Mouse (Mus musculus): ENCODE data around the gene Tnik. TPM values are rescaled to one million over a fixed set of nuclear protein-coding genes. Genes with fewer than 3 reads are reported as not detected.

The Tnik gene
- polyA plus RNA-seq, 1 experiment from 2014 or later = 4.3 TPM

DNA sequence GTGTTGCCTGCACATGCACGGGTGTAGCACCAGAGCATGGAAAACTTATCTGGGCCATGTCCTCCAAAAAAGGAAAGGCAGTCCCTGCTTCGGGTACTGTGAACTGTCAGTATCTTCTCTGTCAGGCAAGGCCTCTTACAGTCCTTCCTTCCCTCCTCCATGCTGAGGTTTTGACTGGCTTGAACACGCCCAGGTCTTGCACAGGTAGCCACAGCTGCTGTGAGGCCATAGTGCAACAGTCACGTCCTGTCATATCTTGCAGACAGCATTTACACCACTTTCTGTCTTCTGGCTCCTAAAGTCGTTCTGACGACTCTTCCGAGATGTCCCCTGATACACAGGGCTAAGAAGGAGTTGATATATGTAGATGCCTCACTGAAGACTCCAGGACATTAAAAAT is 28.8 kb upstream of the Tnik start:
- Histone ChIP-seq H3K9ac (no peak overlapping the region), H3K4me2 (no peak overlapping the region), H3K4me3 (replicated peaks) (no peak overlapping the region), H3K27ac (no peak overlapping the region), H3K27me3 (no peaks in the 10 kb centered on the region), H3K4me1 (no peaks in the 10 kb centered on the region), H3K36me3 (no peaks in the 10 kb centered on the region), H3K9me3 (replicated peaks) (no peaks in the 10 kb centered on the region)
- no peak for ATAC-seq (replicated peaks; ENCODE audit: low FRiP score)
- 87% methylated on average over 7 of the region's 7 CpGs for WGBS

DNA sequence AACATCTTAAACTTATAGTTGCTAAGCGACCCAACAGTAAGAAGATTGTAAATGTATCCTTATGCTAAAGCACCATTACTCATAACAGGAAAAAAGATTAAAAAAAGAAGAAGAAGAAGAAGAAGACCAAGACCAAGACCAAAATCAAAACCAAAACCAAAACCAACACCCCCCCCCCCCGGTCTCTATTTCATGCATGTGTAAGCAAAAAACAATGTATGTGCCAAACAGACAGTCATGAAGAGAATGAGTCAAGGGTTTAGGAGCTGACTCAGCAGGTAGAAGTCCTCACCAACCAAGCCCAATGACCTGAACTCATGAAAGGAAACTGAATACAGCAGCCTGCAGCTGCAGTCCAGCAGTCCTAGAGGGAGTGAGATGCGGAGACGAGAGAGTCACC is 26.3 kb upstream of the Tnik start:
- Histone ChIP-seq H3K4me2 (no peak overlapping the region), H3K27me3 (no peaks in the 10 kb centered on the region), H3K36me3 (no peaks in the 10 kb centered on the region), H3K4me3 (replicated peaks) (no peak overlapping the region), H3K4me1 (no peaks in the 10 kb centered on the region), H3K9ac (no peak overlapping the region), H3K27ac (no peak overlapping the region), H3K9me3 (replicated peaks) (no peaks in the 10 kb centered on the region)
- 88% methylated on average over 4 of the region's 4 CpGs for WGBS
- ATAC-seq (replicated peaks; ENCODE audit: low FRiP score) = no peak

DNA sequence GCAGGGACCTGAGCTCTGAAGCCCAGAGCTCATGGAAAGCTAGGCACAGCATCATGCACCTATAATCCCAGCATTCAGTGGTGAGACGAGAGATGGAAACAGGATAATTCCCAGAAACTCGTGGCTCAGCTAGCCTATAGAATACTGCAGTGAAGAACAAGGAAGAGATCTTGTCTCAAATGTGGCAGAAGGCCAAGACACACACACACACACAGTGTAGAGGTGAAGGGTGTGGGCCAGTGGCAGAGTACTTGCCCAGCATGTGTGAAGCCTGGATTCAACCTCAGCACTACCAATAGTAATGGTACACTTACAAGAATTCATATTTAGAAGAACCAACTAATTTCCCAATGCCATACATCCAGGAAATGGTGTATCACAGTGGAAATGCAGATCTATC is 24.9 kb upstream of the Tnik start:
- H3K4me1 ChIP-seq = no peaks in the 10 kb centered on the region
- no peak overlapping the region for H3K4me2 ChIP-seq
- no peaks in the 10 kb centered on the region for H3K9me3 ChIP-seq (replicated peaks)
- no peak overlapping the region for H3K27ac ChIP-seq
- H3K36me3 ChIP-seq = no peaks in the 10 kb centered on the region
- no peak overlapping the region for H3K9ac ChIP-seq
- no peaks in the 10 kb centered on the region for H3K27me3 ChIP-seq
- H3K4me3 ChIP-seq (replicated peaks) = no peak overlapping the region
- WGBS = 61% methylated on average over 2 of the region's 2 CpGs
- no peak for ATAC-seq (replicated peaks; ENCODE audit: low FRiP score)

DNA sequence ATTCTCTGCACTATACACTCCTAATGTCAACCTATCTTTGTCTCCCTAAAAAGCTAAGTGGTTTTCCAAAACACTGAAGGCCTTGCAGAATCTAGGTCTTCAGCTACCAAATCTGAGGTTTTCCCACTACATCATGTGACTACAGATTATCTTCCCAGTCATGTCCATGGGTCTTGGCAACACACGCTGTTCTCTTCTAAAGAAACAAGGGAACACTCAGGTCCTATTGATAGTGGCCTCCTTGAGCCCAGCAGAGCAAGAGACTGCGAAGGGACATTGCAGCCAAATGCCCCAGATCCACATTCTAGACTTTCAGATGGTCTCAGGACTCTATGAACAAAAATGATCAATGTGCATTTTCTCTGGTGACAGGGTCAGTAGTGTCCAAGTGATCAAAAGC is 20.5 kb upstream of the Tnik start:
- H3K27me3 ChIP-seq = no peaks in the 10 kb centered on the region
- ATAC-seq (replicated peaks; ENCODE audit: low FRiP score) = no peak
- no peaks in the 10 kb centered on the region for H3K36me3 ChIP-seq
- H3K9ac ChIP-seq = no peak overlapping the region
- H3K4me1 ChIP-seq = no peaks in the 10 kb centered on the region
- H3K9me3 ChIP-seq (replicated peaks) = no peaks in the 10 kb centered on the region
- H3K4me2 ChIP-seq = no peak overlapping the region
- 86% methylated on average over 2 of the region's 2 CpGs for WGBS
- no peak overlapping the region for H3K27ac ChIP-seq
- no peak overlapping the region for H3K4me3 ChIP-seq (replicated peaks)

DNA sequence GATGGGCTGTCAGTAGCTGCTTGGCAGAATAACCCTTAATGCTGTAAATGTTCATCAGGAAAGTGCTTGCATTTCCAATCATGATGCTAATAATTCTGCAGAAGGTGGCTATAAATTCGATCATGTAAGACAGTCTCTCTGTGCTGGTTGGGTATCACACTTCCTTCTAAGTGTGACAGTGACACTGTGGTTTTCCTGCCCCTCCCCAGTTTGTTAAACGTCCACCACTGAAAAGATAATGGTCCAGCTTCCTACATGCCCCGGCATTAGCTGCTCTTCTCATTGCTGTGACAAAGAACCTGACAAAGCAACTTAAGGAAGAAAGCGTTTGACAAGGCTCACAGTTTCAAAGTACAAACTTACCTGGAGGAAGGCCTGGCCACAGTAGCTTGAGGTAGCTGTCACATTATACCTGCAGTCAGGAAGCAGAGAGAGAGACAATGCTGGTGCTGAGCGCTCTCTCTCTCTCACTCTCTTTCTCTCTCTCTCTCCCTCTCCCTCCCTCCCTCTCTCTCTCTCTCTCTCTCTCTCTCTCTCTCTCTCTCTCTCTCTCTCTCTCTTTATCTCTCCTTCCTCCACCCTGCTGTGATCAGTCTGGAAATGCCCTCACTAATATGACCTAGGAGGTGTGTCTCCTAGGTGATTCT is 18.6 kb upstream of the Tnik start:
- no peak overlapping the region for H3K9ac ChIP-seq
- ATAC-seq (replicated peaks; ENCODE audit: low FRiP score) = no peak
- H3K36me3 ChIP-seq = no peaks in the 10 kb centered on the region
- no peaks in the 10 kb centered on the region for H3K4me1 ChIP-seq
- H3K27me3 ChIP-seq = no peaks in the 10 kb centered on the region
- no peak overlapping the region for H3K4me3 ChIP-seq (replicated peaks)
- H3K4me2 ChIP-seq = no peak overlapping the region
- no peak overlapping the region for H3K27ac ChIP-seq
- 79% methylated on average over 5 of the region's 5 CpGs for WGBS
- H3K9me3 ChIP-seq (replicated peaks) = no peaks in the 10 kb centered on the region

DNA sequence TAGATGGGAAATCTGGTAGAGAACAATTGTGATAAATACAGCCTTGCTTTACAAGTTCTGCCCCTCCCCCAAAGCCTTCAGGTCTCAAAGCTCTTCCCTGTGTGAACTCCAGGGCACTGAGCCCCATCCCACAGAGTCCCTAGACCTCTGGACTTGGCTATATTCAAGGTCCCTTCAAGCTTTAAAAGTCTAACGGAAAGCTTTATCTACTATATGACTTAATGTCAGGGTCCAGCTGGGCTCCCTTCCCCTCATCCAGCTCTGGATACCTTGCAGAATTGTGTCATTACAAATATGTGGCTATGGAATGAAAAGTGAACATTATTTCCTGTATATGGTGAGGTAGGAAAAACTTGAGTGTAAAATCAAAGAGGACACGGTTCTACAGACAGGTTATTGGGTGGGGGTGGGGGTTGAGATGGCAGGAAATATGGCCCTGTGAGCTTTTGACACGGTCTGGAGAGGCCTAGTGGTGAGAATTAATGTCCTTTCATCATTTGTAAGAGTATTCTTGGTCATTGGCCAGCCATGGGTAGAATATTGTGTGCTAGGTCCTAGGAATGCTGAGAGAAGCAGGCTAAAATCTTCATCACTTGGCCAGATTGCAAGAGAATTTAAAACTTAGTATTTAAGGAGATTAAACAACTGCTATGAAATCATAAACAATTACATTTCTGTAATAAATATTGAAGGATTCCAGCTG is 14.6 kb upstream of the Tnik start:
- Histone ChIP-seq H3K9me3 (replicated peaks) (no peaks in the 10 kb centered on the region), H3K4me1 (no peaks in the 10 kb centered on the region), H3K4me2 (no peak overlapping the region), H3K27me3 (no peaks in the 10 kb centered on the region), H3K9ac (no peak overlapping the region), H3K4me3 (replicated peaks) (no peak overlapping the region), H3K36me3 (no peaks in the 10 kb centered on the region), H3K27ac (no peak overlapping the region)
- ATAC-seq (replicated peaks; ENCODE audit: low FRiP score) = no peak
- 48% methylated on average over 3 of the region's 3 CpGs for WGBS

DNA sequence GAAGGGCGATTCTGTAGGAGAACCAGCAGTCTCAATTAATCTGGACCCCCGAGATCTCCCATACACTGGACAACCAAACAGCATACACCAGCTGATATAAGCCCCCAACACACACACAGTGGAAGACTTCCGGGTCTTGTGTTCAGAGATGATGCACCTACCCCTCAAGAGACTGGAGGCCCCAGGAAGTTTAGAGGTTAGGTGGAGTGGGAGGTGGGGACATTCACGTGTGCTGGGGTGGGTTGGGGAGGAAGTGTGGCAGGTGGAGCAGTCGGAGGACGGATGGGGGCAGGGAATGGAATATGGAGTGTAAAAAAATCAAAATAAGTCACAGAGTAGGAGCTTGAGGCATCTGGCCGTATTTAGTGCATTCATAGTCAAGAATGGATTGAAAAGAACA is 7.3 kb upstream of the Tnik start:
- no peak for ATAC-seq (replicated peaks; ENCODE audit: low FRiP score)
- H3K4me1 ChIP-seq = no peaks in the 10 kb centered on the region
- WGBS = 79% methylated on average over 7 of the region's 7 CpGs
- no peaks in the 10 kb centered on the region for H3K27me3 ChIP-seq
- H3K9me3 ChIP-seq (replicated peaks) = no peaks in the 10 kb centered on the region
- no peak overlapping the region for H3K9ac ChIP-seq
- H3K36me3 ChIP-seq = no peaks in the 10 kb centered on the region
- H3K4me3 ChIP-seq (replicated peaks) = no peak overlapping the region
- no peak overlapping the region for H3K27ac ChIP-seq
- no peak overlapping the region for H3K4me2 ChIP-seq

DNA sequence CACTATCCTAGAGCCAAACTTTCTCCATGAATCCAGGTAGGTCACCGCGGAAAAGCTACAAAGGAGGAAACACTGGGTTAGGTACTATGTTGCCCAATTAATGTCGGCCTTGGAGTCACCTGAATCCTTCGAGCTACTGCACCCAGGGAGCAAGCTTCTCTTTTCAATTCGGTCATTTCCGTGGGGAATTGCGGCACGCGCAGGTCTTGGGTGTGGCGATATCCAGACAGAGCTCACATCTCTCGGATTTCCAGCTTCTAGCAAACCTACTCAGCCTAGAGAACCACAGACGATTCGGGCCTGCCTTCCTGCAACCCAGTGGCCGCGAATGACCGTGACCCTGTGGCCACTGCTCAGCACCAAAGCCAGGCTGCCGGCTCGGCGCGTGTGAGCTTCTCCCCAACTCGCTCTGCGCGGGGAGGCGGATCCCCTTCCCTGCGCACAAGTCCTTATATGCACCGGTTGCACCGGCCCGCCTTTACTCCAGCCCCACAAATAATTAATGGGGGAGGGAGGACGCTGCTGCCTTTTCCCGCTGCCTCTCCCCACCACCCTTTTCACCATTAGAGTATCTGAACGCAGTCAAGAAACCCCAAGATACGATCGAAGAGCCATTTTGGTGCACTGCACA is 528 bp upstream of the Tnik start:
- Histone ChIP-seq H3K36me3 (no peaks in the 10 kb centered on the region), H3K9ac (peak overlapping the region; percentile 29), H3K4me3 (replicated peaks) (peak overlapping the region; percentile 72), H3K4me1 (peaks cover 35% of the 10 kb centered on the region), H3K4me2 (peak overlapping the region; percentile 94), H3K9me3 (replicated peaks) (no peaks in the 10 kb centered on the region), H3K27ac (peak overlapping the region; percentile 23; the same call in 1 of the 2 replicates), H3K27me3 (peaks cover 5% of the 10 kb centered on the region)
- peak; percentile 63 for ATAC-seq (replicated peaks; ENCODE audit: low FRiP score)
- WGBS = under 1% methylated on average over 33 of the region's 33 CpGs

DNA sequence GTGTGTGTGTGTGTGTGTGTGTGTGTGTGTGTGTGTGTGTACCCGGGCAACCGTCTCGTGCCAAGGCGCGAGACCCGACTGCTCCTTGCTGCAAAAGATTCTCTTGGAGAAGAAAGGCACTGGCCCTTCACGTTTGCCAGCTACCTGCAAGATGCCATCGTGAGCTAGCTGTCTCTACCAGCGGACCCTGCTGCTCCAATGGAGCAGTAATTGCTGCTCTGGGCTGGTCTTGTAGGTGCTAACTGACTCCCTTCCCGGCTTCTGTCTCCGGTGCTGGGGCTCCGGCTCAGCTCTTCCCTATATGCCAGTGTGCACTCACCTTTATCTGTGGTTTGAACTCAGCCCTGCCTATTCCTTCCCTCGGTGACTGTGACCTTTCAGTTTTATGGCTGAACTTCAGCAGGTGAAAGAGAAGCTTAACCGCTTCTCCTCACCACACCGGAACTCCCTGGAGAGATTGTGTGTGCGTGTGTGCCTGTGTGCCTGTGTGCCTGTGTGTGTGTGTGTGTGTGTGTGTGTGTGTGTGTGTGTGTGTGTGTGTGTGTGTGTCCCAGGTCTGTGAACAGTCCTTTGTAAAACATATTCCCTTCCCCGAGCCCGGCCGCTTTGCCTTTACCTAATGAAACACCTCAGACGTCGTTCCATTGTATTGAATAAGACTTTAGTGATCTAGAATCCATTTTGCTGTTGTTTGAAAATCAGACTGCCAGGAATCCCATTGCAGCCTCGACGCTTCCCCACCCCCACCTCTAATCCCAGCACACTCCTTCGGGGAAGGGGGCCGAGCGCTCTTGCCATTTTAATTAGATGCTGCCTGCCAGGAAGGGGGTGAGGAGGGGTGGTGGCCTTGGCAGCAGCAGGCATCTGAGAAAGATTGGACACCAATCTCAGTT is 1.2 kb downstream of the Tnik start:
- Histone ChIP-seq H3K4me2 (peak overlapping the region; percentile 94), H3K9me3 (replicated peaks) (no peaks in the 10 kb centered on the region), H3K9ac (peak overlapping the region; percentile 64), H3K4me1 (peaks cover 35% of the 10 kb centered on the region), H3K27me3 (peaks cover 5% of the 10 kb centered on the region), H3K27ac (no peak overlapping the region), H3K4me3 (replicated peaks) (peak overlapping the region; percentile 72), H3K36me3 (no peaks in the 10 kb centered on the region)
- peak; percentile 20; the same call in 1 of the 2 replicates for ATAC-seq (replicated peaks; ENCODE audit: low FRiP score)
- WGBS = 5% methylated on average over 26 of the region's 26 CpGs

DNA sequence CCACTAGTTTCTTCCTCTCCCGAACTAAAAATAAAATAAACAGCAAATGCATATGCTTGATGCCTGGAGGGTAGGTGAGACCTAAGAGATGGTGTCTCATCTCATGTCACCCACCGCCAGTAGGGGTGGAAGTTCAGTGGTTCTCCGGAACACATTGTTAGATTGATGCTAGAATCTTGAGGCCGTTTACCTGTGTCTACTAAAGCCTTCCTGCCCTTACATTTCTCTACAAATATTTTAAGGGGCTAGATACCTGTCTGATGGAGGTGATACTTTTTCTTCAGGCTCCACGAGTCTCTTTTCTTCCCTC is 1.8 kb downstream of the Tnik start:
- Histone ChIP-seq H3K27ac (no peak overlapping the region), H3K9ac (no peak overlapping the region), H3K4me1 (peaks cover 35% of the 10 kb centered on the region), H3K4me2 (peak overlapping the region; percentile 94), H3K27me3 (peaks cover 5% of the 10 kb centered on the region), H3K36me3 (no peaks in the 10 kb centered on the region), H3K4me3 (replicated peaks) (peak overlapping the region; percentile 72), H3K9me3 (replicated peaks) (no peaks in the 10 kb centered on the region)
- no peak for ATAC-seq (replicated peaks; ENCODE audit: low FRiP score)
- 34% methylated on average over 5 of the region's 5 CpGs for WGBS

DNA sequence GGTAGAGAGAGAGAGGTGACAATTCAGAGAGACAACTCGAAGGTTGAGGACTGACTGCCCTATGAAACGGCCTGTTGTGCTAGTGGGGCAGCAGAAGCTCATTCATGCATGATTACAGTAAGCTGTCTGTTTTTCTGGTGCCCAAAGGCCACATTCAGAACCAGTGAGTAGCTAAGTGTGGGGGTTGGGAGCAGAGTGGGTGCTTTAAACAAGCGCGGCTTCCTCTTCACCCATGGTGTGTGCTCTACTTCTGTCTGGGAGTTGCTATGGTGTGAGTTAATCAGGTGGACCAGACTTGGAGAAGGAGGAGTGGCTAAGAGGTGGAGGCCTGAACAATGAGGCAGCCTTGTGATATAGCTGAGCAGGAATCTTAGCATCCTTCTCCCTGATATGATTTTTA is 2.2 kb downstream of the Tnik start:
- Histone ChIP-seq H3K9ac (no peak overlapping the region), H3K4me3 (replicated peaks) (peak overlapping the region; percentile 72; the same call in 1 of the 2 replicates), H3K36me3 (no peaks in the 10 kb centered on the region), H3K9me3 (replicated peaks) (no peaks in the 10 kb centered on the region), H3K4me1 (peaks cover 35% of the 10 kb centered on the region), H3K27ac (no peak overlapping the region), H3K4me2 (peak overlapping the region; percentile 94), H3K27me3 (peaks cover 5% of the 10 kb centered on the region)
- WGBS = 33% methylated on average over 4 of the region's 4 CpGs
- ATAC-seq (replicated peaks; ENCODE audit: low FRiP score) = peak; percentile 28; the same call in 1 of the 2 replicates

DNA sequence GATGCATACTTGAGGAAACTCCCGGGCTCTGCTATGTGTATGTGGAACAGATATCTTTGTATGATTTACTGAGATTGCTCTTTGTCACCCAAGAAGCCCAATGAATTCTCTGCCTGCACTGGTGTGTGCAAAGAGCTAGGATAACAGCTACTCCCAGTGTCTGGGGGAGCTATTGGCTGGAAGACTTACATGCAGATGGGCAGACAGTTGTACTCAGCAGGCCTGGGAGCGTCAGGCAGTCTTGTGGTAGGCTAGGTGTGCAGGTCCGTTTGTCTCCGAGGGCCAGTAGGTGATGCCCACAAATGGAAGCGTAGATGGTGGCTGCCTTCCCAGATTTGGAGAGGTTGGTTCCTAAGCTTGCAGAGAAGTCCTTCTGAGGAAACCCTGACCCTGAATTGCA is 2.6 kb downstream of the Tnik start:
- Histone ChIP-seq H3K27ac (no peak overlapping the region), H3K36me3 (no peaks in the 10 kb centered on the region), H3K4me2 (0 out of 2 replicates have a peak overlapping the region, but pooled peaks have one; percentile 9), H3K9me3 (replicated peaks) (no peaks in the 10 kb centered on the region), H3K27me3 (peaks cover 5% of the 10 kb centered on the region), H3K9ac (no peak overlapping the region), H3K4me3 (replicated peaks) (no peak overlapping the region), H3K4me1 (peaks cover 35% of the 10 kb centered on the region)
- 63% methylated on average over 5 of the region's 5 CpGs for WGBS
- no peak for ATAC-seq (replicated peaks; ENCODE audit: low FRiP score)

Data from kidney, embryonic 15.5 days (tissue).